Mouse (Mus musculus) right cerebral cortex, postnatal 10 days (tissue): ENCODE data around the gene Thada.

Experiments
- DNase-seq, 2 experiments: peaks; one replicate each; pipeline ENCODE4 v3.0.0; 2021; ENCODE audit warnings: low spot score in 2 of 2

Thada gene

DNA sequence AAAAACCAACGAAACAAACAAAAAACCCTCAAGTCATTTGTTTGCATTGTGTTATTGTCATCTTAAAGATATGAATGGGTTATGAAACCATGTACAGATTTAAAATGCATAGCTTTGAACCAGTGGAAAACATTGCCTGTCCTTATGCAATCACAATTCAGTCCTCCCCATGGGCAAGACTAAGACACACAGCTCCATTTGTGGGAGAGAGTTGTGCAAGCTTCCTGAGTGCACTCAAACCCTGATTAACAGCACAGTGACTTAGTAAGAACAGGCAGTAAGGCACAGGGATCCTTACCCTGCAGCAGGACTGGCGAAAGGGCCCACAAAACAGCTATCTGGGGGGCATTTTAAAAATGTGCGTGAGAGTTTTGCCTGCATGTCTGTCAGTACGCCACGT, 11.2 kb upstream of the Thada start:
- no peak for DNase-seq

DNA sequence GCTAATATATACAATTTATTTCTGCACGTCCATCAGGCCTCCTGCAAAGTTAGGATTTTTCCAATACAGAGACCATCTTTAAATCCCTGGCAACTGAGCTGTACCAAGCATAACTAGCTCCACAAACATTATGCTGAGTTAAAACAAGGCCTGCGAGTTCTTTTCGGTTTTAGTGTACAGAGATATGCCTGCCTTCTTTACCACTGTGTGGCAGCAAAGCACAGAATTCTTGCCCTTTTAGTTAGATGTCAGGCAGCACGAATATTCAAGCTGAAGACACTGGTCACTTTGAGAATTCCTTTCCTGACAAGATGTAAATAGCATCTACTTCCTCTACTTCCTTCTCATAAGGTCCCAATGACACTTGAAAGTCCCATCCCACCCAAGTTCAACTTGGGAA, 8.3 kb upstream of the Thada start:
- DNase-seq: peak in 1 of 2 experiments; percentile 47

DNA sequence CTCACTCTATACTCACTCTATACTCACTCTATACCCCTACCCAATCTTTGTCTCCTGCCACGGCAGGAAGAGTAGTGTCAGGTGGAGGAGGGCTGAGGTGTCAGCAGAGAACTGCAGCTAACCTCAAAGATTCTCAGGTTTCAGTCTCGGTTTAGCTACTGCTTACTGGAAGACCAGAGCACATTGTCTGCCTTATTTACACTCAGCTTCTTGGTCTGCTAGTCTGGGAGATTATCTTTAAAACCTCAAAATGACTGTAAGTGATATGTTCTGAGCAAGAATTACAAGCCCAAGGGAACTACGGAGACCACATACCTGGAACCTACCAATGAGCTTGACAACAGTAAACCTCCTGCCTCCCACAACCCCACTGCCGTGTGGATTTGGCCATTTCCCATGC, 31.0 kb downstream of the Thada start:
- no peak for DNase-seq

DNA sequence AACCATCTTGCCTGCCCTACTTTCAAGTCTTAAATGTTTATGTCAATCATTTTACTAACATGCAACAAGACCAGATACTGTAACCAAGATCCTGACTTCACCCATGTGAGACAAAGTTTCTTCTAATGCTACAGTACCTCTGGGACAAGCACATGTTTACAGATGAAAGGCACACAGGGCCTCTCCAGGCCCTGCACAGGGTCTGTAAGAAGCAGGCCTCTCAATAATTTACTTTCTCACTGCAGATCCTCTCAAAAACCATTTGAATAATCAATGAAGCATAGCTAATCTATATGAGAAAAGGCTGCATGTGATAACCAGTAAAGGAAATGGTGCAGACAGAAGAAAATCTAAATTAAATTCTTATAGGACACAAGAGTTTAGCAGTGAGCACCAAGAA, 31.8 kb downstream of the Thada start:
- DNase-seq: no peak

GRCm38 (mm10) chr17:84431991-84432390, 34.0 kb downstream of the Thada start:
- no peak for DNase-seq

DNA sequence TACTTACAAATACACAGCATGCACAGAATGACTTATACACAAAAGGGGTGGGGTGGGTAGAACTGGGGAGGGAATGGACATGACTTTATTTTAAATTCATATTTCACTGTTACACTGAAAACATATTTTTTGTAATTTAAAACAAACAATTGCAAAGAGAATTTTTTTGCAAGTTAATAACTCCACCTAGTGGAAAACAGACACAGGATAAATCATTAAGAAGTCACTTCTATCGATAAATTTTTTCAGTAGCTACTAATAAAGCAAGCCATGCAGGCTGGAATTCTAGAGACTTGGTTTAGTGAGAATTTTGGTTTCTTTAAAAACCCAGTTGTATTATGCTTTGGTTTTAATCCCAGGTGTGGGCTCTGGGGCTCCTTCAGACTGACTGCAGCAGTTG, 41.7 kb downstream of the Thada start:
- DNase-seq: no peak

GRCm38 (mm10) chr17:84422916-84423315, 43.1 kb downstream of the Thada start:
- DNase-seq: no peak

DNA sequence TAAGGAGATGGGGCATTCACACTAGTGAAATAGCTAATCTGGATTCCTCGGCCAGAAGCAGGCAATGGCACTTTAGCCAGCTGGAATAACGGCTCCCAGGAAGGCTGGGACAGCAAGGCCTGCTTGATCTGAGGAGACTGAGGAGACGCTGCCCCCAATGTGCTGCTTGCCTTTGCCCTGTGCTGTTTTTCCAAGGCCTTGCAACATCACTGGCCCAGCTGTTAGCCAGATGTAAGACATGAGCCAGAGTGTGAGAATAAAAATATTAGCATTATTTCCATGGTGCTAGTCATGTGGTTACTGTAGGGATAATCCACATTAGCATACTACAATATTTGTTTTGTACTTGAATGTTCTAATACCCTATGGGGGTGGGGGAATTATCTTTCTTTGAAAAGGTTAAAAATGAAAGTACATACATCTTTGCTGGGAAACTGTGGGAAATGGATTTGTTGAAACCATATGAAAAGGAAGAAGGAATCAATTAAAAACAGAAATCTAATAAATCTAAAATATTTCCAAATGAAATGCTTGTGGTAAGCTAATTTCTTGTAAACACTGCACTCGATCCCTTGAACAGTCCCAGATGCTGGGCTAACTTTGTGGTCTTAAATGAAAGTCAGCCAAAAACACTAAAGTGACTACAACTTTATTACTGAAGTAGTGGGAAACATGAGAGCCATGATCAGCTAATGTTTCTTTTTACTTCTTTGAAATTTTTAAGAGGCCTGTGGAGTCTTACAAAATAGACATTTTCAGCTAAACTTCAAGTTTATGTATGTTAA, 43.8 kb downstream of the Thada start:
- DNase-seq: no peak

- DNase-seq: no peak
Observed at GRCm38 (mm10) chr17:84421042-84421441, 45.0 kb downstream of the Thada start.

DNA sequence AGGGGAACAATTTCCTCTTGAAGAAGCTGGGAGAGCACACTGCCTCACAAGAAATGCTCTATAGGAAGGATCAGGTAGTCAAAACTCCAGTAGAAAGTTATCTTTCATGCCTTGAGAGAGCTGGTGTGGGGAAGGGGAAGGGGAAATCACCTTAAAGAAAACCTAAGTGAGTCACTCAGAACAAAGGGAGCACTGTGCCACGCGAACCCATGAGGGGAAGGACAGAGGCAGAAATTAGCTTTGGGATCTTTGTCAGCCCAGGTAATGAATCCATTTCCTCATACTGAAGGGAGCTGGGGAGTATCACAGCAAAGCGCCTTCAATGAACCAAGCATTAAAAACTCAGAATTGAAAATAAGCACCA, 45.7 kb downstream of the Thada start:
- DNase-seq: no peak

GRCm38 (mm10) chr17:84419326-84420275, 46.4 kb downstream of the Thada start:
- peak; percentile 63 to 81 for DNase-seq

- no peak for DNase-seq
Observed at GRCm38 (mm10) chr17:84415936-84416335, 50.1 kb downstream of the Thada start.

GRCm38 (mm10) chr17:84408731-84409130, 57.3 kb downstream of the Thada start:
- DNase-seq: no peak

GRCm38 (mm10) chr17:84405616-84406015, 60.4 kb downstream of the Thada start:
- DNase-seq: no peak

DNA sequence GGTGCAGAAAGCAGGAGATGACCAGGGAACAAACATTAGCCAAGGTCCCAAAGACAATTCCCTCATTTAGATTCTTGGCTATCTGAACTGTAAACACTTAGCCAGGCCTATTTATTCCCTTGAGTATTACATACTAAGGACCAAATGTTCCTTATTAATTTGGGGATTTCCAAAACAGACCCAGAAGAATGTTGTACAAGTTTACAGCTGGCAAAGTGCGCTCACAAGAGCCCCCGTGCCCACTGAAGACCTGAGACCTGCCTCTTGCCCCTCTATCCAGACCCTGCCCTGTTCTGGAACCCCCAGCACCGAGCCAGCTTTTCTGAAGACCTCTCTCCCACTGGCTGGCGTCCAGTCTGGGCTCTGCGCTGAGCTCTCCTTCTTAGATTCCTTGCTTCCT, 64.2 kb downstream of the Thada start:
- no peak for DNase-seq

DNA sequence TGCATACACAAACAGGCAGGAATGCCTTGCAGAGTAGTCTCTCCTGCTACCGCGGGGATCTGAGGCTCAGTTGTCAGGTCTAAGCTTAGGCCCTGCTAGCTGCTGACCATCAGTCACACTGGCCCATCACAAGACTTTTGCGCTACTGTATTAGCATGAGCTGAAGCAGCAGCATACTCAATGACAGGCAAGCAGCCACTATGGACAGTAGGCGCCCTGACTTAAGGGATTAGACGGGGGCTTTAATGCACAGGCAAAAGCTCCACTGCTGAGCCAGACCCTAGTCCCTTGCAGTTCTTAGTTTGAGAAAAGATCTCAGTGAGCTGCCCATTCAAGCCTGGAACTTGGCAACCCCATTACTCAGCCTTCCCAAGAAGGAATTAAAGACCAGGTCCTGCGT, 66.6 kb downstream of the Thada start:
- no peak for DNase-seq

DNA sequence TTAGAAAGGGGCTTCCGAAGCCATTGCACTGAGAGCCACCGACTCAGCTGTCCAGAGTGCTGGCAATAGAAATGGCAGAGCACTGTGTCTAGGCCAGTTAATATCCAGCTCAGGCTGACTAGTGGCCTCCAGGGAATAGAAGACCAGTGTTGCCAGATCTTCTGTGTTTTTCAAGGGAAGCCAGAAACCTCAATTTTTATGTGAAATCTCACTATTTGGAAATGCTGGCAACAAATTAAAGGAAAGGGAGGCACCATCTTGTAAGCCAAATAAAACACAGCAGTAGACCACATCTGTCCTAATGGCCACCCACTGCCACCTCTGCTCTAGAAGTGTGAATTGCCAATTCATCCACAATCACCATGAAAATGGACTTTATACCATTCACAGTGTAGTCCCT, 76.0 kb downstream of the Thada start:
- peak in 1 of 2 experiments; percentile 11 for DNase-seq

DNA sequence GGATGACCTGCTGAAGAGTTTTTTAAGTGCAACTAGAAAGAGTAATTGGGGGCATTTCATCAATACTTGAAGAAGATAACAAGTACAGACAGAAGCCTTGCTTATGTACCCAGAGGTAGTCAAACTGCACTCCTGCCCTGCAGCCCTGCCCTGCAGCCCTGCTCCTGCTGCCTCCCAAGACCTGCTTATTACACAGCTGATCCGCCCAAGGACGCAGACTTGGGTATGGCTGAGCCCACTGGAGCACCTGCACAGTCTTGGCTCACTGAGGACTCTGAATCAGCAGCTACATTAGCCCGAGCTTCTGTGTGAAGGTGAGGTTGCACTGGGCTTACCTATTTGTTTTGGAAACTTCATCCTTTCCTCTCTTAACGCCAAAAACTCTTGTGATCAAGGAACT, 79.8 kb downstream of the Thada start:
- DNase-seq: no peak

DNA sequence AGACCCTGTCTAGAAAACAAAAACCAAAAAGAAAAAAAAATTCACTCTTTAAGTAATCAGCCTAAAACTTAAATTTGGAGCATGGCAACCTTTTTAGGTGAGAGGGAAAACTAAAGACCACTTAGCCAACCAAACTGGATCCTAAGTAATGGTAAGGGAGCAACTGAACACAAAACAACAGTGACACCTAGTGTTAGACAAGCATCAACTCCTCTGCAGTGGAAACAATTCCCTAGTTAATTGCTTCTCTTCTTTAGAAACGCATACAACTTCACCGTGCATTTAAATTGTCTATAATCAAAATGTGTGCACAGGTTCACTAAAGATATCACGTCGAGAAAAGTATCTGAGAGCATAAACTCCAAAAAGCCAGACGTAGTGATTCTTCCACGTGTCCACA, 80.3 kb downstream of the Thada start:
- DNase-seq: no peak

GRCm38 (mm10) chr17:84384661-84385060, 81.3 kb downstream of the Thada start:
- no peak for DNase-seq

DNA sequence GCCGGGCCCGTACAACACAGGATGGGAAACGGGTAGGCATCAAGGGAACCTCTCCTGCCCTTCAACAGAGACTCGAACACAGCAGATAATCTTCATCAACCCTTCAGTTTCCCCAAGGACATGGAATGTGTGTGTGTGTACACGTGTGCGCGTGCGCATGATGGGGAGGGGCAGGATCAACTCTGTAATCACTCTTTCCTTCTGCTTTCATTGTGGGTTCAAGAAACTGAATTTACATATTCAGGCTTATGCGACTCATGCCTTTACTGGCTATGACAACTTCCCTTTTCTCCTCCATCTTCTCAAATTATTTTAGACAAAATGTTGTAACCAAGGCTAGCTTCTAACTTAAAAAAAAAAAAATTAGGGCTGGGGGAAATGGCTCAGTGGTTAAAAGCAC, 85.7 kb downstream of the Thada start:
- peak in 1 of 2 experiments; percentile 9 for DNase-seq

GRCm38 (mm10) chr17:84376882-84377281, 89.1 kb downstream of the Thada start:
- peak in 1 of 2 experiments; percentile 7 for DNase-seq
